Mouse (Mus musculus) midbrain, embryonic 14.5 days (tissue): ENCODE measurements around the gene Serpind1. TPM values are rescaled to one million over a fixed set of nuclear protein-coding genes. Genes with fewer than 3 reads are reported as not detected.

ENCODE experiments used
- ATAC-seq: fragments of 200-750 bp; cut with Nextera tagmentation; 2 replicates; pipeline ENCODE4 v1.8.0; 2017; ENCODE audit warnings: moderate number of reproducible peaks, moderate library complexity; ENCODE audit not compliant: low FRiP score, low TSS enrichment
- DNase-seq: peaks from one replicate; pipeline ENCODE4 v3.0.0-alpha.2; 2015
- H3K27ac ChIP-seq: fragments of 300-500 bp; sonication (generic); replicated peaks from 2 replicates; pipeline ENCODE4 v1.5.1; 2014; ENCODE audit warnings: mild to moderate bottlenecking, low read depth, low read length, moderate library complexity
- H3K27me3 ChIP-seq: fragments of 300-500 bp; sonication (generic); 2 replicates; pipeline ENCODE4 v1.6.1; 2014; ENCODE audit warnings: low read length, control low read depth, mixed read lengths; ENCODE audit not compliant: control insufficient read depth, insufficient read depth
- H3K36me3 ChIP-seq: fragments of 300-500 bp; sonication (generic); 2 replicates; pipeline ENCODE4 v1.6.1; 2014; ENCODE audit warnings: low read length, control low read depth; ENCODE audit not compliant: control insufficient read depth, insufficient read depth
- H3K4me1 ChIP-seq: fragments of 300-500 bp; sonication (generic); 2 replicates; pipeline ENCODE4 v1.6.1; 2014; ENCODE audit warnings: mild to moderate bottlenecking, antibody characterized with exemption, low read length, control low read depth; ENCODE audit not compliant: control insufficient read depth, insufficient read depth
- H3K4me2 ChIP-seq: fragments of 300-500 bp; sonication (generic); 2 replicates; pipeline ENCODE4 v1.6.1; 2014; ENCODE audit warnings: mild to moderate bottlenecking, low read length, moderate library complexity
- H3K4me3 ChIP-seq: fragments of 300-500 bp; sonication (generic); replicated peaks from 2 replicates; pipeline ENCODE4 v1.5.1; 2014; ENCODE audit warnings: low read depth, low read length
- H3K9ac ChIP-seq: fragments of 300-500 bp; sonication (generic); replicated peaks from 2 replicates; pipeline ENCODE4 v1.6.1; 2014; ENCODE audit warnings: mild to moderate bottlenecking, low read length, moderate library complexity
- H3K9me3 ChIP-seq: fragments of 300-500 bp; sonication (generic); 2 replicates; pipeline ENCODE4 v1.6.1; 2016; ENCODE audit warnings: low read length, control low read depth, mixed read lengths; ENCODE audit not compliant: control insufficient read depth
- WGBS: fragments of 180-500 bp; shearing (Covaris S2); extraction: QIAGEN DNeasy Blood & Tissue Kit; methylation state at CpG from one replicate; pipeline ENCODE4 v1.1.7; 2014; 5-methylcytosine and 5-hydroxymethylcytosine counted together
- polyA plus RNA-seq: library from polyadenylated mRNA; unstranded; fragments of >200 nt; fragmentation: Nextera tagmentation; extraction: Ambion mirVana; gene quantifications from 2 replicates; pipeline ENCODE4 v1.2.1, GENCODE M21; 2014

Serpind1 gene
- polyA plus RNA-seq, result 0.38 and 1.5 TPM in 2 replicates

DNA sequence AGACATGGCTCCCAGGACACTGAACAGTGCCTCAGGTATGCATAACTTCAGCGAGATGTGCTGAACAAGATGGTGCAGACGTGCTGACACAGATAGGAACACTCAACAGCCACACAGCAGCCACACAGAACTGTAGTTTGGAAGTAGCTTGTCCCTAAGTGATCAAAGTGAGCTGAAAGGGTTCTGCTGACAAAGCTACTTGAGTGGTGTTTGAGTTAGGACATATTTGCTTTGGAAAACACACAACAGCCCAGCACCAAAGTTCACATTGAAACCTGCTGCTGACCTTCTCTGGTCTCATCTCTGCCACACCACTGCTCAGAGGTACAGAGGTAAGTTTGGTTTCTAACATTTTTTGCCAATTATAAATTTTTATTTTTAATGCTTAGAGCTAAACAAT, at the start of gene Serpind1:
Gene Serpind1, plus strand, starts transcription at position 256 of the 400 bp plus-strand sequence.
- WGBS, result 83% methylated on average over 2 of the region's 2 CpGs
- DNase-seq, result no peak
- H3K27me3 ChIP-seq, result no peaks in the 10 kb centered on the region
- H3K9ac ChIP-seq, result no peak within 1 kb of the TSS
- H3K4me3 ChIP-seq, result no peak within 1 kb of the TSS
- peaks cover 19% of the 10 kb centered on the region for H3K36me3 ChIP-seq
- H3K4me1 ChIP-seq, result no peaks in the 10 kb centered on the region
- no peak for ATAC-seq
- no peaks in the 10 kb centered on the region for H3K9me3 ChIP-seq
- H3K4me2 ChIP-seq, result no peak within 1 kb of the TSS
- no peak within 1 kb of the TSS for H3K27ac ChIP-seq

DNA sequence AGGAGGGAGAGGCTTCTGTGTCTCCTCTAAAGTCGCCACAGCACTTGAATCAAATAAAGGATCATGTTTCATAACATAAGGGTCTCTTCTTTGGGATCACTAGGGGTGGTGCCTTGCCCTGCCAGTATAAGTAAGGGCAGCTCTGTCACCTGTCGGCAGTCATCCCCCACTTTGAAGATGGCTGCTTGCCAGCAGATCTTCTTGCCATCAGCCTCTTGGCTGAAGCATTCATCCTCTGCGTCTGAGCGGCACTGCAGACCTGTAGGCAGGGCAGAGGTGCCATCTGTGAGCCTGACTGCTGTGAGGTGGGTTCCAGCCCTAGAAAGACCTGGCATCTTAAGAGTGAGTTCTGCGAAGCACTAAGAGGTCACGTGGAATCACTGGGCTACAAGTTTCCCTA, 48.0 kb upstream of the Serpind1 start:
- ATAC-seq (no peak), DNase-seq (no peak)
- peaks cover 14% of the 10 kb centered on the region for H3K27me3 ChIP-seq
- no peak overlapping the region for H3K4me3 ChIP-seq
- no peaks in the 10 kb centered on the region for H3K4me1 ChIP-seq
- H3K4me2 ChIP-seq, result no peak overlapping the region
- no peak overlapping the region for H3K27ac ChIP-seq
- H3K9ac ChIP-seq, result no peak overlapping the region
- H3K9me3 ChIP-seq, result no peaks in the 10 kb centered on the region
- 91% methylated on average over 6 of the region's 6 CpGs for WGBS
- H3K36me3 ChIP-seq, result peaks cover 90% of the 10 kb centered on the region

DNA sequence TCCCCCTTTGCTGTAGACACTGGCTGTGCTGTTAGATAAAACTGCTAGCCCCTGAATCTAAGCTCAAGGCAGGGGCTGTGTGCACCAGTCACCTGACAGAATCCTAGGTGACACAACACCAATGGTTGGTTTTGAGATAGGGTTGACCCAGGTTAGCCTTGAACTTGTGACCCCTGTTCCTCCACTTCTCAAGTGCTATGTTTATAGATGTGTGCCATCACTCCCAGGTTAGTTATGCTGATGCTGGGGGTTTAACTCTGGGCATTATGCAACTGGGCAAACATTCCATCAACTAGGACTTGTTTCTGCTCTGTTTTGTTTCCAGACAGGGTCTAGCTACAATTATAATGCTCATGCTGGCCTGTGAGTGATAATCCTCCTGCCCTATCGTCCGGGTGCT, 44.1 kb upstream of the Serpind1 start:
- WGBS, result 85% methylated on average over 2 of the region's 2 CpGs
- H3K4me3 ChIP-seq, result no peak overlapping the region

DNA sequence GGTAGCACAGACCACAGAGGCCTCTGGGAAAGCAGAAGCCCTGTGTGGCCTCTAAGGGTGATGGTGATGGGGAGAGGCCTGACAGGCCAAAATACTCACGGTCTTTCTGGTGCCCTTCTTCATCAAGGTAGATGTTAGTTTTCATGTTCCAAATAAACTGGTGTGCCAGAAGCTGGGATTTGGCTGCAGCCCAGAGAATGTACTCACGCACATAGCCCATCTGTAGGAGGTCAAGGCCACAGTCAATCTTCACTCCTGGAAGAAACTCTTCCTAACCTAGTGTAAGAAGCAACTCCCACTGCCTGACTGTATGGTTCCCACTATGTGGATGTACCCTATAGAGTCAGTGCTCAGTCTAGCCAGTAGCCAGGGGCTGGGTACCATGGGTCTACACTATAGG, 40.2 kb upstream of the Serpind1 start:
- Histone ChIP-seq H3K4me3 (no peak overlapping the region), H3K27ac (no peak overlapping the region), H3K4me1 (no peaks in the 10 kb centered on the region), H3K9me3 (no peaks in the 10 kb centered on the region), H3K4me2 (no peak overlapping the region), H3K36me3 (peaks cover 82% of the 10 kb centered on the region), H3K27me3 (no peaks in the 10 kb centered on the region), H3K9ac (no peak overlapping the region)
- ATAC-seq, result no peak
- DNase-seq, result no peak
- 100% methylated on average over 2 of the region's 2 CpGs for WGBS

More for the DNA sequence above, 44.1 kb upstream of the Serpind1 start:
- Histone ChIP-seq H3K4me2 (no peak overlapping the region), H3K27ac (no peak overlapping the region), H3K4me1 (no peaks in the 10 kb centered on the region), H3K36me3 (peaks cover 86% of the 10 kb centered on the region), H3K9me3 (no peaks in the 10 kb centered on the region), H3K27me3 (no peaks in the 10 kb centered on the region), H3K9ac (no peak overlapping the region)
- no peak for DNase-seq
- ATAC-seq, result no peak

DNA sequence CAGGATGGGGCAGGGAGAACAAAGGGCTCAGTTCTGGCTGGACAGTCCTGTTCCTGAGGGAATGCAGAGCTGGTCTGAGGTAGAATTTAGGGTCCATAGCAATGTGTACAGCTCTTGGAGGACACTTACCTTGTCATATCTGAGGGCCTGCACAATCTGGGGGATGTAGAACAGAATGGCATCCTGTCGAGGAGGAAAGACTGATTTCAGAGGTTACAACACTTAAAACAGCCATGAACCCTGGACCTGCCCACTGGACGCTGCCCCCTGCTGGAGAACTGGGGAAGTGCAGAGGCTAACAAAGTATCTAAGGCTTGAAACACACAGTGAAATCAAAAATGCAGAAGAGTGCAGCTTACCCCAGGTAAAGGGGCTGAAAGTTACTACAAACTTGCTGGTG, 38.4 kb upstream of the Serpind1 start:
- DNase-seq, result peak; percentile 85
- peaks cover 84% of the 10 kb centered on the region for H3K36me3 ChIP-seq
- H3K4me1 ChIP-seq, result no peaks in the 10 kb centered on the region

DNA sequence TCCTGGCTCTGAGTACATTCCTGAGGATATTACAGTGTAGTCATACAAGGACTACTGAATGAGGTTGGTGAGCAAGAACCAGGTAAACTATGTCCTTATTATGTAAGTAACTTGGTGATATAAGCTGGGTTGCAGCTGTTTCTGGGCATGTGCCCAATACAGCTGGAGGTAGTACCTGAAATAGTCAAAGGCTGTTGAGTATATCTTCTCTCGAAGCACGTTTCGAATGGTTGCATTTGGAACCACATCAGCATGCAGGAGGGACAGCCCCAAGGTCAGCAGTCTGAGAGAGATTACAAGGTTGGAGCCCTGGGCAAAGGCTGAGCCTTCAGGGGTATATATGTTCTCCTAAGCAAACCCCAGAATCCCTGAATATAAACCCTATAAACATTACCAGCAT, 30.4 kb upstream of the Serpind1 start:
- peaks cover 98% of the 10 kb centered on the region for H3K36me3 ChIP-seq
- H3K4me2 ChIP-seq, result no peak overlapping the region
- ATAC-seq, result no peak
- no peak overlapping the region for H3K4me3 ChIP-seq
- H3K27ac ChIP-seq, result no peak overlapping the region
- no peak overlapping the region for H3K9ac ChIP-seq
- no peaks in the 10 kb centered on the region for H3K9me3 ChIP-seq
- H3K27me3 ChIP-seq, result no peaks in the 10 kb centered on the region
- H3K4me1 ChIP-seq, result no peaks in the 10 kb centered on the region
- no peak for DNase-seq
- WGBS, result 94% methylated on average over 3 of the region's 3 CpGs

More for the DNA sequence above, 38.4 kb upstream of the Serpind1 start:
- Histone ChIP-seq H3K4me3 (no peak overlapping the region), H3K4me2 (no peak overlapping the region), H3K9ac (no peak overlapping the region), H3K9me3 (no peaks in the 10 kb centered on the region), H3K27me3 (no peaks in the 10 kb centered on the region), H3K27ac (no peak overlapping the region)
- ATAC-seq, result 0 out of 2 replicates have a peak, but pooled peaks have one; percentile 24
- 6% methylated on average over 2 of the region's 2 CpGs for WGBS

DNA sequence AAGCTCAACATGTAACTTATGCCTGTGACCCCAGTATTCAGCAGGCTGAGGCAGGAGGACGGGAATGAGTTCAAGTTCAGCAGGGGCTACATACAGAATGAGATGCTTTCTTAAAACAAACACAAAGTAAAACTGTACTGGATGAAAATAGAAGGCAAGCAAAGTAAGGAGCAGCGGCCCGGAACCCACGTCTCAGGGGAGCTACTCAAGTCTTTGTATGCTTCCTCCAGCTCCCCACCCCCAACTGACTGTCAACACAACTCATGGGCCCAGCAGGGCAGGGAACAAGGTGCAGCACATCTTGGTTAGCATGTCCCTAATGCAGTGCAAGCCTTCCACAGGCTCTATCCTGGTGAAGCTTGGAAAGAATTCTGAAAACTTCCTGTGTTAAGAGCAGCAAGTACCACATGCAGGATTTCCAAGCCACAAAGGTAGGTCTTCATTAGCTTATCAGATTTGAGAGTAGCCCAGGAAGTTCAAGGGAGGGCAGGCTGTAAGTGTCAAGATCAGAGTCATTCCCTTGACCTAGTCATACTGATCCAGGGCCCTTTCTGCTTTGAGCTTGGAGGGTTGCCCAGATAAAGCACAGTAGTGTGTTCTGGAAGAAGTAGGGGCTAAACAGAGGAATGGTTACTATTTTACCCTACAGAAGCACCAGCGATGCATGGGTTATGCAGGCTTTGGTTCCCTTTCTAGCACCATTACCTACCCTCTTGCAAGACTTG, 27.5 kb upstream of the Serpind1 start:
- H3K27me3 ChIP-seq, result no peaks in the 10 kb centered on the region
- DNase-seq (no peak), ATAC-seq (no peak)
- WGBS, result 84% methylated on average over 5 of the region's 5 CpGs
- H3K4me1 ChIP-seq, result no peaks in the 10 kb centered on the region
- no peak overlapping the region for H3K4me3 ChIP-seq
- no peak overlapping the region for H3K4me2 ChIP-seq
- H3K9me3 ChIP-seq, result no peaks in the 10 kb centered on the region
- no peak overlapping the region for H3K27ac ChIP-seq
- peaks cover 95% of the 10 kb centered on the region for H3K36me3 ChIP-seq
- H3K9ac ChIP-seq, result no peak overlapping the region

DNA sequence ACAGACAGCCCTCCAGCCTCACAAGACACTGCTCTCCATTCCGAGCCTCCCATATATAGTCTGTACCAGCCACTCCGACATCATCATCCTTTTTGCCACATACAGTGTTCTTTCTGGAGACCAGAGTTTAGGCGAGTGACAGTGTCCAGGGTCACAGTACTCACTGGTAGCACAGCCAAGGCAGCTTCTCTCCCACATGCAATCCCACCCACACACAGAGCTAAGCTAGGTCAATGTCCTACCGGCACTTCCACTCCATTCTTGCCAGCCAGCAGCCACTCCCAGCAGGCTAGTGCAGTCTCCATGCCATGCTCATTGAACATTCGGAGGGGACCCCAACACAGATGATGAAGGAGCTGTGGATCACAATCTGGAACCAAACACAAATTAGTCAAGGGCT, 23.7 kb upstream of the Serpind1 start:
- Histone ChIP-seq H3K36me3 (peaks cover 92% of the 10 kb centered on the region), H3K9me3 (no peaks in the 10 kb centered on the region), H3K4me1 (no peaks in the 10 kb centered on the region), H3K27me3 (no peaks in the 10 kb centered on the region), H3K9ac (no peak overlapping the region), H3K4me3 (no peak overlapping the region), H3K4me2 (no peak overlapping the region), H3K27ac (no peak overlapping the region)
- 93% methylated on average over 5 of the region's 5 CpGs for WGBS
- ATAC-seq (no peak), DNase-seq (no peak)

DNA sequence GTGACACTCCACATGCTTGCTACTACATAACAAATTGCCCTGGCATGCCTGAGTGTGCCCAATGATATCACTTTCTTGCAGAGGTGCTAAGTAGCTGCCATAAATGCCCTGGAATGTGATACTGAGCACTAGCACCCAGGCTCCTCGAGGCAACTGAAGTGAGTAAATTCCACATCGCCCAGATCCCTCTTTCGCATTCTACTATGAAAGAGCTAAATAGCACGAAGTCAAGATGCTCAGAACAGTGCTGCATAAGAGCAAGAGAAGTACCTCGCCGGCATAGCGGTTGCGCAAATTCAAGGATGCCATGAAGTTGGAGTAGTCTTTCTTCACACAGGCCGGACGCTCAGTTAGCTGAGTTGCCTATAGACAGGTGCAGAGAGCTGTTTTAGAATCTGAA, 22.1 kb upstream of the Serpind1 start:
- Histone ChIP-seq H3K4me2 (no peak overlapping the region), H3K4me1 (no peaks in the 10 kb centered on the region), H3K9ac (no peak overlapping the region), H3K4me3 (no peak overlapping the region), H3K27me3 (no peaks in the 10 kb centered on the region), H3K9me3 (no peaks in the 10 kb centered on the region), H3K36me3 (peaks cover 90% of the 10 kb centered on the region), H3K27ac (no peak overlapping the region)
- WGBS, result 97% methylated on average over 10 of the region's 10 CpGs
- no peak for DNase-seq
- ATAC-seq, result no peak
